Mouse (Mus musculus) ES-E14 (cell line): ENCODE data around the gene Zfp786.

ENCODE experiments used
- HCFC1 ChIP-seq: IDR thresholded peaks from 2 replicates; pipeline ENCODE4 v1.6.1; 2012; ENCODE audit warnings: low read length, inconsistent platforms, borderline replicate concordance; ENCODE audit not compliant: insufficient read depth
- MAFK ChIP-seq: IDR thresholded peaks from 2 replicates; pipeline ENCODE4 v1.6.1; 2014; ENCODE audit warnings: mild to moderate bottlenecking, low read depth, low read length, inconsistent platforms; ENCODE audit not compliant: insufficient read depth
- ZNF384 ChIP-seq: IDR thresholded peaks from 2 replicates; pipeline ENCODE4 v1.6.1; 2012; ENCODE audit warnings: low read depth, low read length, inconsistent platforms

- TF ChIP-seq ZNF384 (no peak), MAFK (no peak), HCFC1 (no peak)
Measured at GRCm38 (mm10) chr6:47784707-47785412, 45.8 kb downstream of the Zfp786 start.
